In genomic region chr4:107354126-107354525, GRCm38 (mm10) we compare ENCODE assay signal across 23 mouse cellular contexts. TPM values are rescaled to one million over a fixed set of nuclear protein-coding genes. Genes with fewer than 3 reads are reported as not detected.
DNase-seq lines count a peak whose midpoint lies in the region; ATAC-seq lines count a peak whose summit lies in the region.
"Had no signal": no experiment of that assay in that cellular context is flagged by ENCODE, and none has a peak within 500 bp of the region (broad histone marks: within the 10 kb centered on the region; RNA-seq: fewer than 3 reads in every experiment).

No protein-coding gene starts in this region.

- WGBS in forebrain, embryonic 13.5 days, result 87% methylated on average over 5 of the region's 5 CpGs
- 85% methylated on average over 5 of the region's 5 CpGs for WGBS in forebrain, embryonic 11.5 days
- 44% methylated on average over 5 of the region's 5 CpGs for WGBS in kidney, embryonic 16.5 days
- WGBS in limb, embryonic 11.5 days, result 67% methylated on average over 5 of the region's 5 CpGs
- WGBS in neural tube, embryonic 15.5 days, result 54% methylated on average over 5 of the region's 5 CpGs

- H3K36me3 ChIP-seq in forebrain, embryonic 13.5 days (ENCODE audit: poor library complexity, severe bottlenecking), result peaks cover 20% of the 10 kb centered on the region
- no peaks in the 10 kb centered on the region for H3K36me3 ChIP-seq in forebrain, embryonic 11.5 days (ENCODE audit: control insufficient read depth, insufficient read depth, low read length)
- 0 out of 2 replicates have a peak, but pooled peaks cover 3% of the 10 kb centered on the region for H3K36me3 ChIP-seq in kidney, embryonic 16.5 days (ENCODE audit: insufficient read depth, low read length)
- no peaks in the 10 kb centered on the region for H3K36me3 ChIP-seq in limb, embryonic 11.5 days (ENCODE audit: control insufficient read depth, insufficient read depth, low read length)
- H3K36me3 ChIP-seq in neural tube, embryonic 15.5 days, result peaks cover 14% of the 10 kb centered on the region
- H3K36me3 ChIP-seq: liver, embryonic 15.5 days had no signal

- no peak overlapping the region for H3K27ac ChIP-seq in forebrain, embryonic 13.5 days
- H3K27ac ChIP-seq in forebrain, embryonic 11.5 days (ENCODE audit: low read depth, low read length), result no peak overlapping the region
- H3K27ac ChIP-seq in kidney, embryonic 16.5 days (ENCODE audit: low read length), result peak overlapping the region; percentile 84
- H3K27ac ChIP-seq in limb, embryonic 11.5 days (replicated peaks; ENCODE audit: low read depth, low read length), result peak overlapping the region; percentile 55; the same call in 1 of the 2 replicates
- peak overlapping the region; percentile 74 for H3K27ac ChIP-seq in neural tube, embryonic 15.5 days (replicated peaks)
- H3K27ac ChIP-seq: embryonic facial prominence, embryonic 15.5 days; heart, embryonic 13.5 days; left cerebral cortex, adult 2 months; liver, embryonic 15.5 days; stomach, embryonic 15.5 days had no signal

- no peak for DNase-seq in forebrain, embryonic 11.5 days (ENCODE audit: low spot score)
- no peak for DNase-seq in kidney, postnatal 14 days
- no peak for DNase-seq in limb, embryonic 11.5 days (ENCODE audit: low spot score)
- no peak for DNase-seq in cerebellum, adult 9-10 months
- no peak for DNase-seq in ovary, adult 18-20 months (ENCODE audit: low spot score)
- DNase-seq: cerebellum, adult 8-10 months; heart, postnatal 10 days; lung, embryonic 14.5 days; lung, postnatal 14 days; midbrain, embryonic 14.5 days; right cerebral cortex, postnatal 25 days; thymus, postnatal 25 days had no signal

- no peaks in the 10 kb centered on the region for H3K9me3 ChIP-seq in forebrain, embryonic 13.5 days (replicated peaks)
- no peaks in the 10 kb centered on the region for H3K9me3 ChIP-seq in forebrain, embryonic 11.5 days (ENCODE audit: control insufficient read depth, low read length)
- no peaks in the 10 kb centered on the region for H3K9me3 ChIP-seq in kidney, embryonic 16.5 days (ENCODE audit: low read length)
- H3K9me3 ChIP-seq in limb, embryonic 11.5 days (ENCODE audit: control insufficient read depth, low read length), result no peaks in the 10 kb centered on the region
- H3K9me3 ChIP-seq in neural tube, embryonic 15.5 days (replicated peaks), result no peaks in the 10 kb centered on the region
- H3K9me3 ChIP-seq: embryonic facial prominence, embryonic 15.5 days; heart, embryonic 13.5 days; liver, embryonic 15.5 days; stomach, embryonic 15.5 days had no signal

- H3K4me2 ChIP-seq in forebrain, embryonic 13.5 days, result no peak overlapping the region
- no peak overlapping the region for H3K4me2 ChIP-seq in forebrain, embryonic 11.5 days (ENCODE audit: low read depth, low read length, severe bottlenecking)
- no peak overlapping the region for H3K4me2 ChIP-seq in kidney, embryonic 16.5 days (replicated peaks; ENCODE audit: low read depth, low read length)
- H3K4me2 ChIP-seq in limb, embryonic 11.5 days (ENCODE audit: low read depth, severe bottlenecking), result no peak overlapping the region
- H3K4me2 ChIP-seq in neural tube, embryonic 15.5 days, result no peak overlapping the region
- H3K4me2 ChIP-seq: embryonic facial prominence, embryonic 15.5 days; heart, embryonic 13.5 days; liver, embryonic 15.5 days; lung, embryonic 14.5 days; stomach, embryonic 15.5 days had no signal

- H3K9ac ChIP-seq in forebrain, embryonic 13.5 days, result peak overlapping the region; percentile 6; the same call in 1 of the 2 replicates
- no peak overlapping the region for H3K9ac ChIP-seq in forebrain, embryonic 11.5 days (ENCODE audit: low read length)
- H3K9ac ChIP-seq in kidney, embryonic 16.5 days (replicated peaks; ENCODE audit: low read length), result peak overlapping the region; percentile 12; the same call in 1 of the 2 replicates
- H3K9ac ChIP-seq in limb, embryonic 11.5 days (ENCODE audit: low read length), result no peak overlapping the region
- no peak overlapping the region for H3K9ac ChIP-seq in neural tube, embryonic 15.5 days (replicated peaks)
- H3K9ac ChIP-seq: embryonic facial prominence, embryonic 15.5 days; heart, embryonic 13.5 days; liver, embryonic 15.5 days; lung, embryonic 14.5 days; stomach, embryonic 15.5 days had no signal

- H3K4me3 ChIP-seq in forebrain, embryonic 13.5 days, result no peak overlapping the region
- H3K4me3 ChIP-seq in forebrain, embryonic 11.5 days (ENCODE audit: low read depth, low read length), result no peak overlapping the region
- no peak overlapping the region for H3K4me3 ChIP-seq in kidney, embryonic 16.5 days (ENCODE audit: low read length)
- H3K4me3 ChIP-seq in limb, embryonic 11.5 days (ENCODE audit: low read depth, low read length), result no peak overlapping the region
- H3K4me3 ChIP-seq in neural tube, embryonic 15.5 days (replicated peaks), result no peak overlapping the region
- H3K4me3 ChIP-seq: embryonic facial prominence, embryonic 15.5 days; heart, embryonic 13.5 days; left cerebral cortex, adult 2 months; liver, embryonic 15.5 days; stomach, embryonic 15.5 days had no signal

- ATAC-seq in forebrain, embryonic 13.5 days, result no peak
- ATAC-seq in forebrain, embryonic 11.5 days (replicated peaks; ENCODE audit: low FRiP score), result no peak
- ATAC-seq in kidney, embryonic 16.5 days (ENCODE audit: low FRiP score, low TSS enrichment), result peak; percentile 37
- no peak for ATAC-seq in limb, embryonic 11.5 days (ENCODE audit: insufficient number of reproducible peaks, low FRiP score, low TSS enrichment, low read depth)
- peak; percentile 39; the same call in 1 of the 2 replicates for ATAC-seq in neural tube, embryonic 15.5 days (ENCODE audit: low FRiP score)
- ATAC-seq: forebrain, embryonic 16.5 days; intestine, embryonic 16.5 days; Patski had no signal

- no peaks in the 10 kb centered on the region for H3K27me3 ChIP-seq in forebrain, embryonic 13.5 days
- H3K27me3 ChIP-seq in forebrain, embryonic 11.5 days (ENCODE audit: control insufficient read depth, insufficient read depth, low read length), result no peaks in the 10 kb centered on the region
- H3K27me3 ChIP-seq in kidney, embryonic 16.5 days (ENCODE audit: insufficient read depth, low read length), result no peaks in the 10 kb centered on the region
- no peaks in the 10 kb centered on the region for H3K27me3 ChIP-seq in limb, embryonic 11.5 days (ENCODE audit: control insufficient read depth, insufficient read depth, low read length)
- no peaks in the 10 kb centered on the region for H3K27me3 ChIP-seq in neural tube, embryonic 15.5 days (replicated peaks)
- H3K27me3 ChIP-seq: embryonic facial prominence, embryonic 15.5 days; heart, embryonic 13.5 days; liver, embryonic 15.5 days; Patski; stomach, embryonic 15.5 days had no signal

- H3K4me1 ChIP-seq in forebrain, embryonic 13.5 days, result no peaks in the 10 kb centered on the region
- no peaks in the 10 kb centered on the region for H3K4me1 ChIP-seq in forebrain, embryonic 11.5 days (replicated peaks; ENCODE audit: control insufficient read depth, insufficient read depth, low read length)
- H3K4me1 ChIP-seq in kidney, embryonic 16.5 days (ENCODE audit: insufficient read depth, low read length), result peaks cover 18% of the 10 kb centered on the region
- H3K4me1 ChIP-seq in limb, embryonic 11.5 days (ENCODE audit: control insufficient read depth, insufficient read depth, low read length), result peaks cover 8% of the 10 kb centered on the region
- H3K4me1 ChIP-seq in neural tube, embryonic 15.5 days, result peaks cover 19% of the 10 kb centered on the region
- H3K4me1 ChIP-seq: embryonic facial prominence, embryonic 15.5 days; heart, embryonic 13.5 days; liver, embryonic 15.5 days; stomach, embryonic 15.5 days had no signal

RNA-seq across cellular contexts. Expression of gene Ndc1, which starts 13.5 kb away (rescaled TPM):
- polyA plus RNA-seq in forebrain, embryonic 13.5 days (2015; fragmentation: Nextera tagmentation; extraction: Ambion mirVana), result 23.7 and 27.6 TPM in 2 replicates
- polyA plus RNA-seq in forebrain, embryonic 11.5 days (2014; fragmentation: Nextera tagmentation; extraction: Ambion mirVana), result 53.7 and 54.5 TPM in 2 replicates
- 36.5 and 39.7 TPM in 2 replicates for polyA plus RNA-seq in kidney, embryonic 16.5 days (2015; fragmentation: Nextera tagmentation; extraction: Ambion mirVana)
- polyA plus RNA-seq in limb, embryonic 11.5 days (2014; fragmentation: Nextera tagmentation; extraction: Ambion mirVana), result 52.2 and 52.9 TPM in 2 replicates
- polyA plus RNA-seq in neural tube, embryonic 15.5 days (2015; fragmentation: Nextera tagmentation; extraction: Ambion mirVana), result 17.1 and 20.5 TPM in 2 replicates

RNA-seq across cellular contexts. Expression of gene Yipf1, which starts 40.0 kb away (rescaled TPM):
- polyA plus RNA-seq in forebrain, embryonic 13.5 days (2015; fragmentation: Nextera tagmentation; extraction: Ambion mirVana), result 45.8 and 51.1 TPM in 2 replicates
- polyA plus RNA-seq in forebrain, embryonic 11.5 days (2014; fragmentation: Nextera tagmentation; extraction: Ambion mirVana), result 35.6 and 40.8 TPM in 2 replicates
- 54.7 and 57.3 TPM in 2 replicates for polyA plus RNA-seq in kidney, embryonic 16.5 days (2015; fragmentation: Nextera tagmentation; extraction: Ambion mirVana)
- 41.5 and 44.6 TPM in 2 replicates for polyA plus RNA-seq in limb, embryonic 11.5 days (2014; fragmentation: Nextera tagmentation; extraction: Ambion mirVana)
- polyA plus RNA-seq in neural tube, embryonic 15.5 days (2015; fragmentation: Nextera tagmentation; extraction: Ambion mirVana), result 68.4 and 73.1 TPM in 2 replicates

RNA-seq across cellular contexts. Expression of gene Dio1, which starts 47.2 kb away (rescaled TPM):
- polyA plus RNA-seq in forebrain, embryonic 13.5 days (2015; fragmentation: Nextera tagmentation; extraction: Ambion mirVana), result not detected in 2 replicates
- polyA plus RNA-seq in forebrain, embryonic 11.5 days (2014; fragmentation: Nextera tagmentation; extraction: Ambion mirVana), result not detected in 2 replicates
- 0.47 and 0.68 TPM in 2 replicates for polyA plus RNA-seq in kidney, embryonic 16.5 days (2015; fragmentation: Nextera tagmentation; extraction: Ambion mirVana)
- not detected in 2 replicates for polyA plus RNA-seq in limb, embryonic 11.5 days (2014; fragmentation: Nextera tagmentation; extraction: Ambion mirVana)
- 1.3 TPM in 1 of 2 replicates, not detected in the other for polyA plus RNA-seq in neural tube, embryonic 15.5 days (2015; fragmentation: Nextera tagmentation; extraction: Ambion mirVana)
- polyA plus RNA-seq: forebrain, embryonic 16.5 days; heart, embryonic 13.5 days; liver, embryonic 15.5 days; lung, embryonic 14.5 days; midbrain, embryonic 14.5 days; Patski had no signal

Comparison
In these comparisons a context has a peak if more than half of its experiments do, and no peak if none do; other contexts are left out.
1. H3K9ac ChIP-seq: peak in forebrain, embryonic 13.5 days (single experiment) and kidney, embryonic 16.5 days (single experiment); none in forebrain, embryonic 11.5 days (single experiment), limb, embryonic 11.5 days (single experiment) and neural tube, embryonic 15.5 days (single experiment).
2. ATAC-seq: peak in kidney, embryonic 16.5 days (single experiment) and neural tube, embryonic 15.5 days (single experiment); none in forebrain, embryonic 13.5 days (single experiment), forebrain, embryonic 11.5 days (single experiment) and limb, embryonic 11.5 days (single experiment).
3. H3K27ac ChIP-seq: peak in kidney, embryonic 16.5 days (single experiment), limb, embryonic 11.5 days (single experiment) and neural tube, embryonic 15.5 days (single experiment); none in forebrain, embryonic 13.5 days (single experiment) and forebrain, embryonic 11.5 days (single experiment).